Mouse (Mus musculus): ENCODE measurements around the gene Kcnj6. TPM values are rescaled to one million over a fixed set of nuclear protein-coding genes. Genes with fewer than 3 reads are reported as not detected.

Gene Kcnj6
- total and polyA plus RNA-seq, 2 experiments from 2014 or later: 1.5 to 8.7 TPM

DNA sequence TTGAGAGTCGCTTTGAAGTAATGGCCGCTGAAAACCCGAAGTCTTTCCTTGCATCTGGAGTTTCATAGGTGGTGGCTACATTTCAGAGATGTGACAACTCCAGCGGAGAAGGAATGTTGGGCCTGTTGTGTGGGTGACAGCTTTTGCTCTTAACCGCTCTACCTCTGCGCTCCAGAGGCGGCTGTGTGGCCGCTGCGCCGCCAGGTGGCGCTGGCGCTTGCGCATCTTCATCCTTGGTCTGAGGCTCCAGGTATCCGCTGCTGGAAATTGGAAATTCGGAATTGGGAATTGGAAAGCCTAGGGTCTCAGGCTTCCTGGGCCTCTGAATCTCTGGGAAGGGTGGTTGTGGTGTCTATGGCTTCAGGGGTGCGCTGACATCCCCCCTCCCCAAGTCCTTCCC is 209.3 kb downstream of the Kcnj6 start:
- no peak overlapping the region for H3K4me2 ChIP-seq (ENCODE audit: low read depth)
- H3K4me1 ChIP-seq (ENCODE audit: insufficient read depth): no peaks in the 10 kb centered on the region
- ATAC-seq (peak; percentile 73), DNase-seq (peak; percentile 88)
- 5% methylated on average over 16 of the region's 16 CpGs for WGBS
- peaks cover 4% of the 10 kb centered on the region; the same call in 1 of the 2 replicates for H3K27me3 ChIP-seq (ENCODE audit: insufficient read depth, low read length)
- H3K4me3 ChIP-seq (ENCODE audit: low read depth, low read length): no peak overlapping the region
- no peaks in the 10 kb centered on the region for H3K36me3 ChIP-seq (ENCODE audit: insufficient read depth)
- no peaks in the 10 kb centered on the region for H3K9me3 ChIP-seq (ENCODE audit: low read length)
- no peak overlapping the region for H3K9ac ChIP-seq
- peak; percentile 96 for TF ChIP-seq CTCF (IDR thresholded peaks at IDR 0.05; ENCODE audit: low read depth)
- no peak overlapping the region for H3K27ac ChIP-seq (ENCODE audit: low read depth, low read length)

DNA sequence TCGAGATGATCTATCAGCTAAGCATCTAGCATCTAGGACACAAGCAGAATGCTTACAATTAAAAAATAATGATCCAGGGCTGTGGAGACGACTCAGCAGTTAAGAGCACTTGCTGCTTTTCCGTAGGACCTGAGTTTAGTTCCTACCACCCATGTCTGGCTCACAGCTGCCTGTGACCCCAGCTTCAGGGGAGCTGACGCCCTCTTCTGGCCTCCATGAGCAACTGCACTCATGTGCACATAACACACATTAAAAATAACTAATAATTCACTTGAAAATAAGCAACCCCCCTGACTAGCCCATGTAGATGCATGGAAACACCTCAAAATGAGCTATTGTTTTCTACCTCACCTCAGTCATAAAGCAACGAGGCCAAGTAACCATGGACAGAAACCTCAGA is 211.6 kb downstream of the Kcnj6 start:
- whole genome bisulfite sequencing: 81% methylated on average over 5 of the region's 5 CpGs
- Histone ChIP-seq H3K4me3 (ENCODE audit: low read depth, low read length) (no peak overlapping the region), H3K36me3 (ENCODE audit: insufficient read depth) (no peaks in the 10 kb centered on the region), H3K4me2 (ENCODE audit: low read depth) (no peak overlapping the region), H3K27ac (ENCODE audit: low read depth, low read length) (no peak overlapping the region), H3K27me3 (ENCODE audit: insufficient read depth, low read length) (peaks cover 4% of the 10 kb centered on the region; the same call in 1 of the 2 replicates), H3K4me1 (ENCODE audit: insufficient read depth) (no peaks in the 10 kb centered on the region), H3K9ac (no peak overlapping the region), H3K9me3 (ENCODE audit: low read length) (no peaks in the 10 kb centered on the region)
- no peak for TF ChIP-seq CTCF (IDR thresholded peaks at IDR 0.05; ENCODE audit: low read depth)
- DNase-seq: no peak
- ATAC-seq: no peak

- peaks cover 4% of the 10 kb centered on the region; the same call in 1 of the 2 replicates for H3K27me3 ChIP-seq (ENCODE audit: insufficient read depth, low read length)
- ATAC-seq: no peak
- H3K36me3 ChIP-seq (ENCODE audit: insufficient read depth): no peaks in the 10 kb centered on the region
- H3K27ac ChIP-seq (ENCODE audit: low read depth, low read length): no peak overlapping the region
- no peak overlapping the region for H3K4me2 ChIP-seq (ENCODE audit: low read depth)
- 63% methylated on average over 7 of the region's 7 CpGs for WGBS
- no peaks in the 10 kb centered on the region for H3K4me1 ChIP-seq (ENCODE audit: insufficient read depth)
- peak; percentile 34; the same call in 1 of the 2 replicates for TF ChIP-seq CTCF (IDR thresholded peaks at IDR 0.05; ENCODE audit: low read depth)
- no peak for DNase-seq
- H3K9me3 ChIP-seq (ENCODE audit: low read length): no peaks in the 10 kb centered on the region
- no peak overlapping the region for H3K4me3 ChIP-seq (ENCODE audit: low read depth, low read length)
- H3K9ac ChIP-seq: no peak overlapping the region
Measured at GRCm38 (mm10) chr16:94783696-94784095, 213.8 kb downstream of the Kcnj6 start.

GRCm38 (mm10) chr16:94782110-94782946 is 215.2 kb downstream of the Kcnj6 start:
- no peak for TF ChIP-seq CTCF (IDR thresholded peaks at IDR 0.05; ENCODE audit: low read depth)
- peaks cover 3% of the 10 kb centered on the region; the same call in 1 of the 2 replicates for H3K27me3 ChIP-seq (ENCODE audit: insufficient read depth, low read length)
- WGBS: 75% methylated on average over 24 of the region's 24 CpGs
- H3K27ac ChIP-seq (ENCODE audit: low read depth, low read length): no peak overlapping the region
- ATAC-seq: no peak
- H3K9ac ChIP-seq: no peak overlapping the region
- H3K4me3 ChIP-seq (ENCODE audit: low read depth, low read length): no peak overlapping the region
- no peak for DNase-seq
- H3K4me1 ChIP-seq (ENCODE audit: insufficient read depth): no peaks in the 10 kb centered on the region
- no peaks in the 10 kb centered on the region for H3K9me3 ChIP-seq (ENCODE audit: low read length)
- no peaks in the 10 kb centered on the region for H3K36me3 ChIP-seq (ENCODE audit: insufficient read depth)
- H3K4me2 ChIP-seq (ENCODE audit: low read depth): no peak overlapping the region

- no peaks in the 10 kb centered on the region for H3K27me3 ChIP-seq (ENCODE audit: insufficient read depth, low read length)
- no peaks in the 10 kb centered on the region for H3K36me3 ChIP-seq (ENCODE audit: insufficient read depth)
- no peak overlapping the region for H3K27ac ChIP-seq (ENCODE audit: low read depth, low read length)
- DNase-seq (no peak), ATAC-seq (no peak)
- no peaks in the 10 kb centered on the region for H3K9me3 ChIP-seq (ENCODE audit: low read length)
- 87% methylated on average over 5 of the region's 5 CpGs for WGBS
- H3K4me1 ChIP-seq (ENCODE audit: insufficient read depth): no peaks in the 10 kb centered on the region
- H3K4me3 ChIP-seq (ENCODE audit: low read depth, low read length): no peak overlapping the region
- no peak for TF ChIP-seq CTCF (IDR thresholded peaks at IDR 0.05; ENCODE audit: low read depth)
- H3K9ac ChIP-seq: no peak overlapping the region
- H3K4me2 ChIP-seq (ENCODE audit: low read depth): no peak overlapping the region
Measured at GRCm38 (mm10) chr16:94773928-94774327, 223.6 kb downstream of the Kcnj6 start.

- Histone ChIP-seq H3K9me3 (ENCODE audit: low read length) (no peaks in the 10 kb centered on the region), H3K9ac (no peak overlapping the region), H3K4me2 (ENCODE audit: low read depth) (no peak overlapping the region), H3K27ac (ENCODE audit: low read depth, low read length) (no peak overlapping the region), H3K4me3 (ENCODE audit: low read depth, low read length) (no peak overlapping the region), H3K27me3 (ENCODE audit: insufficient read depth, low read length) (no peaks in the 10 kb centered on the region), H3K4me1 (ENCODE audit: insufficient read depth) (no peaks in the 10 kb centered on the region), H3K36me3 (ENCODE audit: insufficient read depth) (no peaks in the 10 kb centered on the region)
- 89% methylated on average over 6 of the region's 6 CpGs for WGBS
- no peak for TF ChIP-seq CTCF (IDR thresholded peaks at IDR 0.05; ENCODE audit: low read depth)
- ATAC-seq (no peak), DNase-seq (no peak)
Measured at GRCm38 (mm10) chr16:94767606-94768005, 229.9 kb downstream of the Kcnj6 start.

DNA sequence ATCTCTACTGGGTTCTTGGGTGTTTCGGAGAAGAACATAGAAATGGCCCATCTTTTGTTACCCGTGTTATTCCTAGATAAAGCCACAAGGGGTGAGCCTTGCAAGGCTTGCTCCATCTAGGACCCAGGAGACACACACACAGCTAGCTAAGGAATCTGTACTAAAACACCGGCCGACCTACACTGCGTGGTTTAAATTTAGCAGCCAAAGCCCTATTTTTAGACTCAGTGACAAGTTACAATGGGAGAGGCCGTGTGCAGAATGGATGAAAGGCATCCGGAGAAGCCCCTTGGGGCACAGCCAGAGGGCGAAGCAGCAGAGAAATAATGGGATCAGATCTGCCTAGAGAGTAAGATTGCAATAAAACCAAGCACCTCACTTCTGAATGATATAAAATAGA is 232.4 kb downstream of the Kcnj6 start:
- ATAC-seq (peak; percentile 90), DNase-seq (peak; percentile 62)
- H3K27me3 ChIP-seq (ENCODE audit: insufficient read depth, low read length): no peaks in the 10 kb centered on the region
- peak overlapping the region; percentile 8; the same call in 1 of the 2 replicates for H3K4me2 ChIP-seq (ENCODE audit: low read depth)
- no peaks in the 10 kb centered on the region for H3K4me1 ChIP-seq (ENCODE audit: insufficient read depth)
- H3K36me3 ChIP-seq (ENCODE audit: insufficient read depth): no peaks in the 10 kb centered on the region
- 18% methylated on average over 8 of the region's 8 CpGs for WGBS
- H3K9ac ChIP-seq: no peak overlapping the region
- no peak for TF ChIP-seq CTCF (IDR thresholded peaks at IDR 0.05; ENCODE audit: low read depth)
- H3K27ac ChIP-seq (ENCODE audit: low read depth, low read length): peak overlapping the region; percentile 54
- H3K9me3 ChIP-seq (ENCODE audit: low read length): no peaks in the 10 kb centered on the region
- no peak overlapping the region for H3K4me3 ChIP-seq (ENCODE audit: low read depth, low read length)

Data from forebrain, postnatal 0 days (tissue).